Mouse (Mus musculus) liver, postnatal 0 days (tissue): ENCODE results near the gene Fam71f1.

Experiments
- CTCF ChIP-seq: sonication (generic); IDR thresholded peaks from 2 replicates; pipeline ENCODE4 v1.5.1; 2016; ENCODE audit warnings: antibody characterized with exemption, low read depth
- EP300 ChIP-seq: IDR thresholded peaks from 2 replicates; pipeline ENCODE4 v1.6.1; 2016; ENCODE audit warnings: antibody characterized with exemption, low read depth, mild to moderate bottlenecking

DNA sequence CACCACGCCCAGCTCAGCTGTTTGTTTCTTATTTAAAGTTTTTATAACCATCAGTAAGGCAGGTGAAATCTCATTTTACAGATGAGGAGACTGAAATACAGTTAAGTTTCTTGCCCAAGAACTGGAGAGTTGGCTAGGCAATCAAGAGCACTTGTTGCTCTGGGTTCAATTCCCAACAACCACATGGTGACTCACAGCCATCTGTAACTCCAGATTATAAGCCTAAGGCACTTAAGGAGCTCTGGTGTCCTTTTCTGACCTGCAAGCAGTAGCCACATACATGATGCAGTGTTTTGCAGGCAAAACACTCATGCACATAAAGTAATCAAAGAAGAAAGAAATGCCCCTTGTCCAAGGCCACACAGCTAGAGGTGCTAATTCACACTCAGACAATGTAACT, 46.3 kb downstream of the Fam71f1 start:
- TF ChIP-seq CTCF (no peak), EP300 (no peak)
